Mouse (Mus musculus): ENCODE data around the gene Neu3. TPM values are rescaled to one million over a fixed set of nuclear protein-coding genes. Genes with fewer than 3 reads are reported as not detected.

Neu3 gene
- polyA plus RNA-seq (2015; fragmentation: Nextera tagmentation; extraction: Ambion mirVana), result 5.0 and 5.3 TPM in 2 replicates

DNA sequence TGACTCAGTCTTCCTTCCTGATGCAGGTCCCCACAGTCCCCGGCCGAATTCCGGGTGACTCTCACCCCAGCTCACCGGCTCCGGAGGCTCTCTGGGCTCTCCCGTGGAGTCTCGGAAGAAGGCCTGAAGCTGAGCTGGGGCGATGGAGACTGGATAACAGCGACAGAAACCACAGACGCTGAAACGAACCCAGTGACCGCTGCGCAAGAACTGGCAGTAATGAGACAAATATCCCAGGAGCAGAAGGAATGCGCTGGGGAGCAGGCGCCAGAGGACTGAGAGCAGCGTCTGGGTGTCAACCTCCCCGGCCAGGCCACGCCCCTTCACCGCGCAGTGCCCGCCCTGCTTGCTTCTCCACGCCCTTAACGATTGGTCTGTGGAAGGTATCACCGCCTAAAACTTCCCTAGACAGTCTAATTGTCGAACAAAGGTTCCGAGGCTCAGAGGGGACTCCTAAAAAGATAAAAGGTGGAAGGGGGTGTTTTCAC is at the start of gene Neu3:
Gene Neu3 (minus strand): TSS at position 335 of the 488 bp plus-strand sequence.
- under 1% methylated on average over 26 of the region's 26 CpGs for WGBS
- ATAC-seq (ENCODE audit: borderline replicate concordance, extremely low read depth, low FRiP score, low TSS enrichment), result peak; percentile 99

DNA sequence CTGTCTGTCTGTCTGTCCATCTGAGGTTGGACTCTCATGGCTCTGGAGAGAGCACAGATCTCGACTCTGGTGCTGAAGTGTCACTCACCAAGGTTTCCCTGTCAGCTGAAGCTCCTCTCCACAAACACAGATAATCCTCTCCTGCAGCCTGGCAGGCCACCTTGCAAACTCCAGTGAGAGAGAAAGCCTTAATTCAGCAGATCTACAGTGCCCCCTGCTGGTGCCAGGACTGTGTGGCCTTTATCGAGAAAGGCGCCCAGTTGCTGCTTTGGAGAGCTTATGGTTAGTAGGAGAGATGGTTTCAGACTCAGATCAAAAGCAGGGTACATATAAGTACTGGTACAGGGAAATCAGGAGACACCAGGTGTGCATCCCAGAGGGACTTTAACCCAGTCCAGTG is 48.1 kb upstream of the Neu3 start:
- Histone ChIP-seq H3K4me3 (no peak overlapping the region), H3K36me3 (no peaks in the 10 kb centered on the region), H3K27me3 (no peaks in the 10 kb centered on the region), H3K4me1 (no peaks in the 10 kb centered on the region), H3K9ac (no peak overlapping the region), H3K4me2 (no peak overlapping the region), H3K9me3 (no peaks in the 10 kb centered on the region), H3K27ac (no peak overlapping the region)
- ATAC-seq (ENCODE audit: borderline replicate concordance, extremely low read depth, low FRiP score, low TSS enrichment), result no peak
- WGBS, result 2% methylated on average over 3 of the region's 3 CpGs

More for the DNA sequence above, at the start of gene Neu3:
- Histone ChIP-seq H3K27me3 (no peaks in the 10 kb centered on the region), H3K4me3 (peak within 1 kb of the TSS; percentile 50), H3K9me3 (no peaks in the 10 kb centered on the region), H3K27ac (peak within 1 kb of the TSS; percentile 90), H3K4me1 (peaks cover 14% of the 10 kb centered on the region; the same call in 1 of the 2 replicates), H3K9ac (peak within 1 kb of the TSS; percentile 58), H3K4me2 (peak within 1 kb of the TSS; percentile 63), H3K36me3 (no peaks in the 10 kb centered on the region)

DNA sequence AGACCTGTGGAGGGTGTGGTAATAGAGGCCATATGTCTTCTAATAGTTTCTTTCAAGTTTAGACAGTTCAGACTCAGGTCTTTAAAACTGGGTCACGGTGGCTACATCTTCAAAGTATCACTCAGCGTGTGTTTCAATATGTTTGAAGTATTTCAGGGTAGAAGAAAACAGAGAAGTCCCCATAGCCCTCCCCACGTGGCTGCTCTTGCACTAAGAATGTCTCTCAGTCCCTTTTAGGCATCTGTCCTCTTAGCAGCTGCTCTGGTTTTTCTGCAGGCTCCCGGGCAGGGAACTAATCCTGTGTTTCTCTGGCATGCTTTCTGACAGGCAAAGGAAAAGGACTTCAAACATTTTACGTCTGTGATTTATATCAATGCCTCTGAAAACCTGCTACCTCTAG is 47.7 kb upstream of the Neu3 start:
- WGBS, result 41% methylated on average over 5 of the region's 5 CpGs
- H3K4me2 ChIP-seq, result no peak overlapping the region
- H3K9me3 ChIP-seq, result no peaks in the 10 kb centered on the region
- H3K27me3 ChIP-seq, result no peaks in the 10 kb centered on the region
- H3K9ac ChIP-seq, result no peak overlapping the region
- no peak for ATAC-seq (ENCODE audit: borderline replicate concordance, extremely low read depth, low FRiP score, low TSS enrichment)
- H3K4me1 ChIP-seq, result no peaks in the 10 kb centered on the region
- H3K4me3 ChIP-seq, result no peak overlapping the region
- no peaks in the 10 kb centered on the region for H3K36me3 ChIP-seq
- H3K27ac ChIP-seq, result no peak overlapping the region

DNA sequence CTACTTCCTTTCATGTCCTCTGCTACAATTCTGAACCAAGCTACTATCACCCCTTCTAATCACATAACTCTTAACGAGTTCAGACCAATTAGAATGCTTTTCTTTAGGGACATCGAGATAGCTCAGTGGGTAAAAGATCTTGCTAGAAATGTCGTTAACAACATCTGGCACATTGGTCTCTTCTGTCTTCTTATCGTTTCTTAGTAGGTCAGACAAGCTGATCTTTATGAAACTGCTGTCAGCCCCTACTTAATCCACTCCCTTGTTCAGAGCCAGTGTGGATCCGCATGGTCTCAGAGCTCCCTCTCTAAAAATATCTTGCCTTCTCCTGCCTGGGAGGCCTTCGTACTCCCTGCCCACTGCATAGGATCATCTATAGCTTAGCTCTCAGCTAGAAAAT is 45.7 kb upstream of the Neu3 start:
- no peaks in the 10 kb centered on the region for H3K27me3 ChIP-seq
- H3K9ac ChIP-seq, result no peak overlapping the region
- no peak overlapping the region for H3K4me3 ChIP-seq
- no peak overlapping the region for H3K27ac ChIP-seq
- no peak for ATAC-seq (ENCODE audit: borderline replicate concordance, extremely low read depth, low FRiP score, low TSS enrichment)
- no peak overlapping the region for H3K4me2 ChIP-seq
- no peaks in the 10 kb centered on the region for H3K9me3 ChIP-seq
- no peaks in the 10 kb centered on the region for H3K36me3 ChIP-seq
- 72% methylated on average over 6 of the region's 6 CpGs for WGBS
- no peaks in the 10 kb centered on the region for H3K4me1 ChIP-seq

DNA sequence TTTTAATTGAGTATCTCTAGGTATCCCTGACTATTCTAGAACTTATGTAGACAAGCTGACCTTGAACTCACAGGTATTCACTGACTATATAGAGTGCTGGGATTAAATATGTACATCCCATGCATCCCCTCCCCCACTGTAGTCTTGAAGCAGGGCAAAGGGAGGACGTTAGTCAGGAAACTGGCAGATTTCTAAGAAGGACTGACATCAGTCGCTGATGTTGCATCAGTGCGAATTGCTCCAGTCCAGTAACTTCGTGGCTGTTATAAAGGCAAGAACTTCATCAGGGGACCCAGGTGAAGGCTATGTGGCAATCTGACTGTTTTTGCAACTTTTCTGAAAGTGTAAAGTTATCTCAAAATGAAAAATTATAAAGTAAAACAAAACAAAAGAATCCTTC is 41.1 kb upstream of the Neu3 start:
- H3K4me1 ChIP-seq, result peaks cover 12% of the 10 kb centered on the region
- no peak for ATAC-seq (ENCODE audit: borderline replicate concordance, extremely low read depth, low FRiP score, low TSS enrichment)
- H3K36me3 ChIP-seq, result no peaks in the 10 kb centered on the region
- H3K27ac ChIP-seq, result no peak overlapping the region
- H3K9me3 ChIP-seq, result no peaks in the 10 kb centered on the region
- H3K27me3 ChIP-seq, result no peaks in the 10 kb centered on the region
- H3K4me2 ChIP-seq, result no peak overlapping the region
- no peak overlapping the region for H3K4me3 ChIP-seq
- H3K9ac ChIP-seq, result no peak overlapping the region
- 52% methylated on average over 4 of the region's 4 CpGs for WGBS

DNA sequence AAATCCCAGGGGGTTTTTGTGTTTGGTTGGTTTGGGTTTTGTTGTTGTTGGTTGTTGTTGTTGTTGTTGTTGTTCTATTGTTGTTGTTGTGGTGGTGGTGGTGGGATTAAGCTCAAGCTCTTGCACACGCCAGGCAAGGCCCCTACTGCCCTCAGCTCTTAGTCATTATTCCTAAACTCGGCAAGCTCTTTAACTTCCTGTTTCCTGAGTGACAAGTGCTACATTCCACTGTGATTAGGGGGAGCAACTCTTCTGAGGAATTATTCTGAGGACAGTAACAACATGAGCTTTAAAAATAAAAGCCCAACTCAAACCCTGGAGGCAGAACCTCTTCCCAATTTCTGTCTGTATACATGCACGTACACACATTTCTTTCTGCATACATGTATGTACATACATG is 37.0 kb upstream of the Neu3 start:
- no peaks in the 10 kb centered on the region for H3K36me3 ChIP-seq
- whole genome bisulfite sequencing, result 36% methylated on average over 3 of the region's 3 CpGs
- no peaks in the 10 kb centered on the region for H3K9me3 ChIP-seq
- no peaks in the 10 kb centered on the region for H3K27me3 ChIP-seq
- no peak overlapping the region for H3K4me2 ChIP-seq
- H3K9ac ChIP-seq, result no peak overlapping the region
- H3K27ac ChIP-seq, result no peak overlapping the region
- no peak overlapping the region for H3K4me3 ChIP-seq
- peaks cover 12% of the 10 kb centered on the region for H3K4me1 ChIP-seq
- ATAC-seq (ENCODE audit: borderline replicate concordance, extremely low read depth, low FRiP score, low TSS enrichment), result no peak

DNA sequence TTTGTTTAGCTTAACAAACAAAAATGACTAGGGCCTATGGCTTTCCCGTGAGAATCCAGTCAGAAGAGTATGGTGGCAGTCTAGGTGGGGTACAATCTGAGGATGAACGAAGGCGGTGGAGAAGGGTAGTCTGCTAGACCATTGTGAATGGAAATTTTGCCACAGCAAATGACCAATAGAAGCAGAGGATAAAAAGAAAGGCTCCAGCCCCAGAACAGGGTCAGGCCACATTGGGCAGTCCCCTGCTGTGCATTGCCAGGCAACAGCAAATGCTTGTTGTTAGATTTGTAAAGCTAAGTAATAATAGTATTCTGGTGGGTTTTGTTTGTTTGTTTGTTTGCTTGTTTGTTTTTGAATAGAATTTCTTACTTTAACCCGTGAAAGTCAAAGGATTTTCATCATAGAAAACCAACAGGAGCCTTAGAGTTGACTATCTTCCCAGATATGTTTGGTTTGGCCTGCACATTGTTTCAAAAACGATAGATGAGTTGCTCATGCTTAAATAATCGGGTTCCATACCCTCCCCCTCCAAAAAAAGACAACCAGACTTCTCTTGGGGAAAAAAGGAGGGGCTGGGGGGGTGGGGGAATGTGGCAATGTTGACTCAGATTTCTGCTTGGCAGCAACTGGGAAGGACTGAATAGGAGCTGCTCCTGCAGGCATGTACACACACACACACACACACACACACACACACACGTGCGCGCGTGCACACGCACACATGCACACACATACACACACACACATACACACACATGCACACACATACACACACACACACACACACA is 36.2 kb upstream of the Neu3 start:
- Histone ChIP-seq H3K4me1 (peaks cover 12% of the 10 kb centered on the region), H3K9me3 (no peaks in the 10 kb centered on the region), H3K9ac (no peak overlapping the region), H3K4me3 (no peak overlapping the region), H3K27ac (no peak overlapping the region), H3K27me3 (no peaks in the 10 kb centered on the region), H3K4me2 (no peak overlapping the region), H3K36me3 (no peaks in the 10 kb centered on the region)
- WGBS, result 64% methylated on average over 11 of the region's 11 CpGs
- no peak for ATAC-seq (ENCODE audit: borderline replicate concordance, extremely low read depth, low FRiP score, low TSS enrichment)

DNA sequence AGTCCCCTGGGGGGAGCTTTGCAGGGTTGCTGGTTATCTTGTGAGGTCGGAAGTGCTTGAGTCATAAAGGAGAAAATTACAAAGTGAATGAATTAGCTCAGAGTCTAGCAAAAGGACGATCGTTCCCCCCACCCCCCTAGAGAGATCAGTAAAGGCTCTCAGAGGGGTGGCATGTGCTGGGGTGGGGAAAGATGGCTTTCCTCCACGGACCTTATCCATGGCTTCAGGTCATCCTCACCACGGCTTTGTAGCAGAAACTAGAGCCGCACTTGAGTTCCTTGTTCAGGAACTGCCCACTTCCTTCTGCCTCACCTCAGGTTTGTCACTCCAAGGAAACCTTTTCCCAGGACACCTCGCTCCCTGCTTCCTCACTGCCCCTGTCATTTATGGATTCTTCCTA is 35.1 kb upstream of the Neu3 start, which contains the start of gene Spcs2:
Gene Spcs2 (minus strand): TSS at position 101 of the 400 bp plus-strand sequence.
- peaks cover 15% of the 10 kb centered on the region for H3K4me1 ChIP-seq
- ATAC-seq (ENCODE audit: borderline replicate concordance, extremely low read depth, low FRiP score, low TSS enrichment), result no peak
- H3K27ac ChIP-seq, result 0 out of 2 replicates have a peak within 1 kb of the TSS, but pooled peaks have one; percentile 7
- no peak within 1 kb of the TSS for H3K4me3 ChIP-seq
- 41% methylated on average over 7 of the region's 7 CpGs for WGBS
- H3K4me2 ChIP-seq, result no peak within 1 kb of the TSS
- no peaks in the 10 kb centered on the region for H3K36me3 ChIP-seq
- no peaks in the 10 kb centered on the region for H3K27me3 ChIP-seq
- no peak within 1 kb of the TSS for H3K9ac ChIP-seq
- no peaks in the 10 kb centered on the region for H3K9me3 ChIP-seq

DNA sequence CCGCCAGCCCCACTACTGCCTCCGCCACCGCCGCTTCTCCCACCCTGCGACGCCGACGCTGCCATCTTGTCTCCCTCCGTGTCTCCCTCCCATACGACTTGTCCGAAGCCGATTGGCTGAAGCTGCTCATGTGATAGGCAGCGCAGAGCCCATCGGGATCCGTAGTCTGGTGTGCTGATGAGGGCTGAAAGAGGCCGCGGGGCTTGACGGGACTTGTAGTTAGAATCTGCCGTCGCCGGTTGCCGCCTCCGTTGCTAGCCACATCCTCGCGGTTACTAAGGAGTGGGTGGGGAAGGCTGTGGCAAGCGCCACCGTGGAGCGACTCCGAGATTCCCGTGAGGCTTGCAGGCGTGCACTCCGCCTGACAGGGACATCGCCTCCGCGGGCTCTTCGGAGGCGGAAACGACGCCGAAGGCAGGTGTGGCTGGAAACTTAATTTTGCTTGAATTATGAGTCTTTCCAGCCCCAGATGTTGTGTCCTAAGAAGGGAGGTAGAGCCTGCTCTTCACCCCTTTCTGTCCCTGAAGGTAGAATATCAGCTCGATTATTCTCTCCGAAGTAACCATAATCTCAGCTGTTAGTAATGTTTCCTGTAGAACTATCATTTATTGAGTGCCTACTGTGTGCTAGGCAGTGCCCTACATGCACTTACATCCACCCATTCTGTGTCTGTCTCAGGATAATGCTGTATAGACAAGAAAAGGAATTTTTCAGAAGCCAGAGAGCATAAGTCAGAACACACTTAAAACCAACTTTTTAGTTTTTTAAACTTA is 30.8 kb upstream of the Neu3 start, which contains the start of gene Xrra1:
Gene Xrra1 (plus strand): TSS at position 304 of the 773 bp plus-strand sequence.
- H3K36me3 ChIP-seq, result peaks cover 18% of the 10 kb centered on the region
- peak; percentile 99 for ATAC-seq (ENCODE audit: borderline replicate concordance, extremely low read depth, low FRiP score, low TSS enrichment)
- no peaks in the 10 kb centered on the region for H3K27me3 ChIP-seq
- H3K9ac ChIP-seq, result peak within 1 kb of the TSS; percentile 63
- peak within 1 kb of the TSS; percentile 66 for H3K4me3 ChIP-seq
- no peaks in the 10 kb centered on the region for H3K9me3 ChIP-seq
- H3K4me2 ChIP-seq, result peak within 1 kb of the TSS; percentile 81
- peak within 1 kb of the TSS; percentile 60 for H3K27ac ChIP-seq
- H3K4me1 ChIP-seq, result peaks cover 20% of the 10 kb centered on the region
- under 1% methylated on average over 42 of the region's 42 CpGs for WGBS

DNA sequence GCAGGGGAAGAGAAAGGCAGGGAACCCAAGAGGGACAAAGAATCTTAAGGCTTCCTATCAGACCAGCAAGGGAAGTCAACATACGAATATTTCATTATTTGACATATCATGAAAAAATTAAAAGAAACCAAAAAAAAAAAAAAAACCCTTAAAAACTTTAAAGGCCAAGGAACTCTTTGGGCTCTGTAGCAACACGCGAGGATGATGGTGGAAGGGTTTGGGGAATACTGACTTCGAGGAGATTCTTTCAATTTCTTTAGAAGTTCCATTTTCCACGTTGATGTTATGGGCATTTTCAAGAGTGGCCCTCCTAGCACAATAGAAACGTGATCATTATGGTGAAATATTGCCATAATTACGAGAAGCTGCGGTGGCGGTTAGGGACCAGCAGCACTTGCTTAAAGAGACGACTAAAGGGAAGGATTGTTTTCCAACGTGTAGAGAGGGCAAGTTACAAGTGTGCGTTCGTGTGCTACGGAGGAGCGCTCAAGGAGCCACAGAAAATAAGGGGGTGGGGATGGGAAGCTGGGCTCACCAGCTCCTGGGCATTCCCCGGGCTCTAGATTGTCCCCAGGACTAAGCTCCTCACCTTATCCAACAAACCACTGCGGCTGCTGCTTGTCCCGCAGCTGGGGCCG is 30.1 kb upstream of the Neu3 start:
- H3K4me3 ChIP-seq, result peak overlapping the region; percentile 66
- 1% methylated on average over 19 of the region's 19 CpGs for WGBS
- H3K4me2 ChIP-seq, result peak overlapping the region; percentile 81
- H3K9me3 ChIP-seq, result no peaks in the 10 kb centered on the region
- peaks cover 25% of the 10 kb centered on the region for H3K36me3 ChIP-seq
- peak; percentile 60; the same call in 1 of the 2 replicates for ATAC-seq (ENCODE audit: borderline replicate concordance, extremely low read depth, low FRiP score, low TSS enrichment)
- no peaks in the 10 kb centered on the region for H3K27me3 ChIP-seq
- H3K4me1 ChIP-seq, result peaks cover 20% of the 10 kb centered on the region
- H3K27ac ChIP-seq, result peak overlapping the region; percentile 60
- H3K9ac ChIP-seq, result peak overlapping the region; percentile 63

DNA sequence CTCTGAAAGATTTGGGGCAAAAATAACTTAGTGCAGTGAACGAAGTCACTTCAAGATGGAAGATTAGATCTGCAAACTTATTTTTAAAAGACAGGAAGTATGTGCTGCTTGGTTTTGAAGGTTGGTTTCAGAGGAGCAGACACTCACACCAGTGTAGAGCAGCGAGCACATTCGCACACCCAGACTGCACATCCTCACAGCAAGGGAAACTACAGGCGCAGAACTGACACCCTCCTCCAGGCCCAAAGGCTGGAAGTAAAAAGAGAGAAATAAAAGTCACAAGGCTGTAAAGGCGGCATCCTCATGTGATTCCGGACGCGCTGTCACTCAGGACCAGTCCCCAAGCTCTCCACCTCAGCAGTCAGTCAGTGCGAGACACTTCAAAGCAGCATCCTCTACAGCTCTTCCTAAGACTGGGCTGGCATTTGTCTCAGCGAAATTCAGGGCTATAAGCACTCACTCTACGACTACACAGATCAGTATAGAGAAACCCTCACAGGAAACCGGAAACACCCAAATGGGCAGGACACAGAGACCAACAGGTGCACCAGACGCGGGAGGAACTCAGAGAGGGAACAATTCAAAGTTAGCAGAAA is 28.1 kb upstream of the Neu3 start:
- Histone ChIP-seq H3K9ac (0 out of 2 replicates have a peak overlapping the region, but pooled peaks have one; percentile 6), H3K27ac (no peak overlapping the region), H3K9me3 (no peaks in the 10 kb centered on the region), H3K4me3 (no peak overlapping the region), H3K4me1 (peaks cover 20% of the 10 kb centered on the region), H3K36me3 (peaks cover 39% of the 10 kb centered on the region), H3K4me2 (0 out of 2 replicates have a peak overlapping the region, but pooled peaks have one; percentile 20), H3K27me3 (no peaks in the 10 kb centered on the region)
- WGBS, result 83% methylated on average over 14 of the region's 14 CpGs
- ATAC-seq (ENCODE audit: borderline replicate concordance, extremely low read depth, low FRiP score, low TSS enrichment), result no peak
